Mouse (Mus musculus) small intestine, adult 2 months (tissue): ENCODE data around the gene Abcd3.

Experiments used
- CTCF ChIP-seq: fragments of 200-500 bp; IDR thresholded peaks from 2 replicates; pipeline ENCODE4 v1.5.1; 2012; ENCODE audit warnings: low read depth, mild to moderate bottlenecking, control low read depth, inconsistent platforms, low read length, moderate library complexity, mixed read lengths; ENCODE audit not compliant: insufficient replicate concordance, insufficient read length; ENCODE audit errors: extremely low read depth
- POLR2A ChIP-seq: fragments of 200-500 bp; IDR thresholded peaks from 2 replicates; pipeline ENCODE4 v1.6.1; 2012; ENCODE audit warnings: low read depth, mild to moderate bottlenecking, control low read depth, inconsistent platforms, low read length, moderate library complexity

DNA sequence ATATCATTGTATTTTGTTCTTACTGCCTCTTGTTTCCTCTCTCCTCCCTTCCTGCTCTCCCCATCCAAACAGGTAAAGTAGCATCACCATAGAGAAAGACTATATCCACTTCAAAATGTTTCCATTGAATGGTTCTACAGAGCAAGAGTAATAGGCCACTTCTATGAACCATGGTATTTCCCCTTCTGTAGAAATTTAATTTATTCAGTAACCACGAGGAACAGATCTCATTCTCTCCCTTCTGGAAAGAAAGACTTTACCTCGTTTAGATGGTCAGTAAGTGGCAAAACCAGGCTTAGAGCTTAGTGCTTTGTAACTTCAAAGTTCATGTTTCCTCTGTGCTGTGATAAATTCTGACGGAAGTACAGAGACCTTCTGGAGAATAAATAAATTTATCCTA lies 28.9 kb upstream of the Abcd3 start:
- TF ChIP-seq CTCF = no peak
- TF ChIP-seq POLR2A = no peak
